Mouse (Mus musculus): ENCODE measurements around the gene Anp32b. TPM values are rescaled to one million over a fixed set of nuclear protein-coding genes. Genes with fewer than 3 reads are reported as not detected.

Gene Anp32b
- polyA plus RNA-seq, 1 experiment: 12.7 TPM

- Histone ChIP-seq H3K36me3 (ENCODE audit: control insufficient read depth, insufficient read depth, low read length) (no peaks in the 10 kb centered on the region), H3K4me3 (ENCODE audit: insufficient read depth, low read depth, low read length) (no peak overlapping the region), H3K27ac (ENCODE audit: insufficient read depth, low read depth, low read length) (no peak overlapping the region), H3K4me1 (ENCODE audit: control insufficient read depth, insufficient read depth, low read length) (no peaks in the 10 kb centered on the region), H3K27me3 (replicated peaks; ENCODE audit: control insufficient read depth, insufficient read depth, low read length) (no peaks in the 10 kb centered on the region)
- TF ChIP-seq POLR2A (IDR thresholded peaks at IDR 0.05; ENCODE audit: low read depth, low read length): no peak
- TF ChIP-seq CTCF (conservative IDR thresholded peaks at IDR 0.05; ENCODE audit: insufficient read depth, insufficient read length, low read depth, low read length): no peak
- no peak for DNase-seq
- WGBS: 59% methylated on average over 1 of the region's 1 CpGs
Observed at GRCm38 (mm10) chr4:46447461-46447860, 3.2 kb upstream of the Anp32b start.

GRCm38 (mm10) chr4:46448886-46449285 is 1.8 kb upstream of the Anp32b start:
- no peak overlapping the region for H3K27ac ChIP-seq (ENCODE audit: insufficient read depth, low read depth, low read length)
- H3K36me3 ChIP-seq (ENCODE audit: control insufficient read depth, insufficient read depth, low read length): no peaks in the 10 kb centered on the region
- 68% methylated on average over 6 of the region's 6 CpGs for WGBS
- DNase-seq: no peak
- peaks cover 7% of the 10 kb centered on the region; the same call in 1 of the 2 replicates for H3K4me1 ChIP-seq (ENCODE audit: control insufficient read depth, insufficient read depth, low read length)
- no peak overlapping the region for H3K4me3 ChIP-seq (ENCODE audit: insufficient read depth, low read depth, low read length)
- no peak for TF ChIP-seq POLR2A (IDR thresholded peaks at IDR 0.05; ENCODE audit: low read depth, low read length)
- TF ChIP-seq CTCF (conservative IDR thresholded peaks at IDR 0.05; ENCODE audit: insufficient read depth, insufficient read length, low read depth, low read length): no peak
- no peaks in the 10 kb centered on the region for H3K27me3 ChIP-seq (replicated peaks; ENCODE audit: control insufficient read depth, insufficient read depth, low read length)

GRCm38 (mm10) chr4:46450020-46450518 is 633 bp upstream of the Anp32b start:
- Histone ChIP-seq H3K27me3 (replicated peaks; ENCODE audit: control insufficient read depth, insufficient read depth, low read length) (no peaks in the 10 kb centered on the region), H3K27ac (ENCODE audit: insufficient read depth, low read depth, low read length) (peak overlapping the region; percentile 43; the same call in 1 of the 2 replicates), H3K4me3 (ENCODE audit: insufficient read depth, low read depth, low read length) (peak overlapping the region; percentile 69), H3K36me3 (ENCODE audit: control insufficient read depth, insufficient read depth, low read length) (no peaks in the 10 kb centered on the region), H3K4me1 (ENCODE audit: control insufficient read depth, insufficient read depth, low read length) (peaks cover 7% of the 10 kb centered on the region; the same call in 1 of the 2 replicates)
- 43% methylated on average over 7 of the region's 7 CpGs for WGBS
- no peak for DNase-seq
- no peak for TF ChIP-seq POLR2A (IDR thresholded peaks at IDR 0.05; ENCODE audit: low read depth, low read length)
- TF ChIP-seq CTCF (conservative IDR thresholded peaks at IDR 0.05; ENCODE audit: insufficient read depth, insufficient read length, low read depth, low read length): no peak

- TF ChIP-seq CTCF (conservative IDR thresholded peaks at IDR 0.05; ENCODE audit: insufficient read depth, insufficient read length, low read depth, low read length) (no peak), POLR2A (IDR thresholded peaks at IDR 0.05; ENCODE audit: low read depth, low read length) (no peak)
- under 1% methylated on average over 68 of the region's 70 CpGs for WGBS
- Histone ChIP-seq H3K27ac (ENCODE audit: insufficient read depth, low read depth, low read length) (peak overlapping the region; percentile 87), H3K4me1 (ENCODE audit: control insufficient read depth, insufficient read depth, low read length) (peaks cover 7% of the 10 kb centered on the region; the same call in 1 of the 2 replicates), H3K27me3 (replicated peaks; ENCODE audit: control insufficient read depth, insufficient read depth, low read length) (no peaks in the 10 kb centered on the region), H3K36me3 (ENCODE audit: control insufficient read depth, insufficient read depth, low read length) (no peaks in the 10 kb centered on the region), H3K4me3 (ENCODE audit: insufficient read depth, low read depth, low read length) (peak overlapping the region; percentile 89)
- DNase-seq: peak; percentile 80
Observed at GRCm38 (mm10) chr4:46451240-46451757, 597 bp downstream of the Anp32b start.

- TF ChIP-seq POLR2A (IDR thresholded peaks at IDR 0.05; ENCODE audit: low read depth, low read length) (no peak), CTCF (conservative IDR thresholded peaks at IDR 0.05; ENCODE audit: insufficient read depth, insufficient read length, low read depth, low read length) (no peak)
- WGBS: 3% methylated on average over 107 of the region's 111 CpGs
- H3K27ac ChIP-seq (ENCODE audit: insufficient read depth, low read depth, low read length): peak overlapping the region; percentile 87
- no peaks in the 10 kb centered on the region for H3K27me3 ChIP-seq (replicated peaks; ENCODE audit: control insufficient read depth, insufficient read depth, low read length)
- H3K4me3 ChIP-seq (ENCODE audit: insufficient read depth, low read depth, low read length): peak overlapping the region; percentile 89
- H3K4me1 ChIP-seq (ENCODE audit: control insufficient read depth, insufficient read depth, low read length): peaks cover 7% of the 10 kb centered on the region; the same call in 1 of the 2 replicates
- peak; percentile 83 for DNase-seq
- H3K36me3 ChIP-seq (ENCODE audit: control insufficient read depth, insufficient read depth, low read length): no peaks in the 10 kb centered on the region
Observed at GRCm38 (mm10) chr4:46451758-46452480, 1.2 kb downstream of the Anp32b start.

- TF ChIP-seq CTCF (conservative IDR thresholded peaks at IDR 0.05; ENCODE audit: insufficient read depth, insufficient read length, low read depth, low read length): no peak
- TF ChIP-seq POLR2A (IDR thresholded peaks at IDR 0.05; ENCODE audit: low read depth, low read length): no peak
- no peaks in the 10 kb centered on the region for H3K27me3 ChIP-seq (replicated peaks; ENCODE audit: control insufficient read depth, insufficient read depth, low read length)
- WGBS: under 1% methylated on average over 19 of the region's 19 CpGs
- peaks cover 7% of the 10 kb centered on the region; the same call in 1 of the 2 replicates for H3K4me1 ChIP-seq (ENCODE audit: control insufficient read depth, insufficient read depth, low read length)
- H3K36me3 ChIP-seq (ENCODE audit: control insufficient read depth, insufficient read depth, low read length): no peaks in the 10 kb centered on the region
- peak overlapping the region; percentile 89 for H3K4me3 ChIP-seq (ENCODE audit: insufficient read depth, low read depth, low read length)
- peak; percentile 58 for DNase-seq
- H3K27ac ChIP-seq (ENCODE audit: insufficient read depth, low read depth, low read length): peak overlapping the region; percentile 87
Observed at GRCm38 (mm10) chr4:46452481-46452850, 1.8 kb downstream of the Anp32b start.

Measured in kidney, adult 2 months (tissue).